Mouse (Mus musculus): ENCODE results near the gene Eya2. TPM values are rescaled to one million over a fixed set of nuclear protein-coding genes. Genes with fewer than 3 reads are reported as not detected.

The Eya2 gene
- polyA plus RNA-seq, 1 experiment from 2014 or later: not detected

GRCm38 (mm10) chr2:165811536-165811935 is 216.7 kb downstream of the Eya2 start:
- Histone ChIP-seq H3K4me3 (ENCODE audit: inconsistent target) (no peak overlapping the region), H3K36me3 (ENCODE audit: inconsistent target) (peaks cover 87% of the 10 kb centered on the region), H3K27ac (no peak overlapping the region), H3K79me2 (ENCODE audit: inconsistent target) (peaks cover 44% of the 10 kb centered on the region; the same call in 1 of the 2 replicates)
- WGBS (ENCODE audit: missing documents): 83% methylated on average over 5 of the region's 5 CpGs

- no peak overlapping the region for H3K27ac ChIP-seq
- WGBS (ENCODE audit: missing documents): 96% methylated on average over 8 of the region's 8 CpGs
- no peak overlapping the region for H3K4me3 ChIP-seq (ENCODE audit: inconsistent target)
- H3K36me3 ChIP-seq (ENCODE audit: inconsistent target): peaks cover 90% of the 10 kb centered on the region
- peaks cover 56% of the 10 kb centered on the region; the same call in 1 of the 2 replicates for H3K79me2 ChIP-seq (ENCODE audit: inconsistent target)
Observed at GRCm38 (mm10) chr2:165812889-165813288, 218.1 kb downstream of the Eya2 start.

GRCm38 (mm10) chr2:165815103-165815880 is 220.5 kb downstream of the Eya2 start:
- H3K79me2 ChIP-seq (ENCODE audit: inconsistent target): peaks cover 57% of the 10 kb centered on the region; the same call in 1 of the 2 replicates
- no peak overlapping the region for H3K4me3 ChIP-seq (ENCODE audit: inconsistent target)
- H3K27ac ChIP-seq: no peak overlapping the region
- H3K36me3 ChIP-seq (ENCODE audit: inconsistent target): peaks cover 81% of the 10 kb centered on the region
- WGBS (ENCODE audit: missing documents): 84% methylated on average over 22 of the region's 28 CpGs

DNA sequence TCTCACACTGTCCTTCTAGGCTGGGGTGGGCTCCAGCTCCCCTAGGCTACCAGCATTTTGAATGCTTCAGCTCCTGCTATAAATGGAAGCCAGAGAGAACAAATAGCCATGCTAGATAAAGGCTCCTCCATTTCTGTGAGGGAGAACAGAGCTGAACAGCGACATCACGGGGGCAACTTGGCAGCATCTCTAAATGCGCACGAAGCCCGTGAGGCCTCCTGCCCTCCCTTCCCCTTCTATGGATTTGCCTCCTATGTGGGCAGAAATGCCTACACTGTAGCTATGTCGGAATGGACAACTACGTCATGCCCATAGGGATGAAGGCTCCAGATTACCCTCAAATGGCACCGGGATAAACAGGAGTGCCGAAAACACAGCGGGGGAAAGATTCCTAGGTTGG is 222.6 kb downstream of the Eya2 start:
- Histone ChIP-seq H3K79me2 (ENCODE audit: inconsistent target) (peaks cover 46% of the 10 kb centered on the region; the same call in 1 of the 2 replicates), H3K4me3 (ENCODE audit: inconsistent target) (no peak overlapping the region), H3K27ac (no peak overlapping the region), H3K36me3 (ENCODE audit: inconsistent target) (peaks cover 72% of the 10 kb centered on the region)
- WGBS (ENCODE audit: missing documents): 95% methylated on average over 9 of the region's 10 CpGs

DNA sequence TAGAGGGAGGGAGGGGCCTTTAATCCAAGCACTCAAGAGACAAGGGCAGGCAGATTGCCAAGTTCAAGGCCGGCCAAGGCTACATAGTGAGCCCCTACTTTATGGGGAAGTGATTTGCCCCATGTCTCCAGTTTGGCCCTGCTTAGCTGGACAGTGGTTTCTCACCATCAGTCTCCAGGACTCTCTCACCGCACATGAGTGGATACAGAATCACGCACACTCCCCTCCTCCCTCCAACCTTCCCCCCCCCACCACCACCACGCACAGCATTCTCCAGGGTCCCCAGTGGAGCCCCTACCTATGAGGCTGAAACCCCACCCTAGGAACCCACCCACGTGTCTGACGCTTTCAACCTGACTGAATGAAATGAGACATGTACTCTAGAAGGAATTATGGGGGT is 223.7 kb downstream of the Eya2 start:
- peaks cover 74% of the 10 kb centered on the region for H3K36me3 ChIP-seq (ENCODE audit: inconsistent target)
- WGBS (ENCODE audit: missing documents): 87% methylated on average over 6 of the region's 6 CpGs
- no peak overlapping the region for H3K27ac ChIP-seq
- H3K79me2 ChIP-seq (ENCODE audit: inconsistent target): peaks cover 50% of the 10 kb centered on the region; the same call in 1 of the 2 replicates
- H3K4me3 ChIP-seq (ENCODE audit: inconsistent target): no peak overlapping the region

DNA sequence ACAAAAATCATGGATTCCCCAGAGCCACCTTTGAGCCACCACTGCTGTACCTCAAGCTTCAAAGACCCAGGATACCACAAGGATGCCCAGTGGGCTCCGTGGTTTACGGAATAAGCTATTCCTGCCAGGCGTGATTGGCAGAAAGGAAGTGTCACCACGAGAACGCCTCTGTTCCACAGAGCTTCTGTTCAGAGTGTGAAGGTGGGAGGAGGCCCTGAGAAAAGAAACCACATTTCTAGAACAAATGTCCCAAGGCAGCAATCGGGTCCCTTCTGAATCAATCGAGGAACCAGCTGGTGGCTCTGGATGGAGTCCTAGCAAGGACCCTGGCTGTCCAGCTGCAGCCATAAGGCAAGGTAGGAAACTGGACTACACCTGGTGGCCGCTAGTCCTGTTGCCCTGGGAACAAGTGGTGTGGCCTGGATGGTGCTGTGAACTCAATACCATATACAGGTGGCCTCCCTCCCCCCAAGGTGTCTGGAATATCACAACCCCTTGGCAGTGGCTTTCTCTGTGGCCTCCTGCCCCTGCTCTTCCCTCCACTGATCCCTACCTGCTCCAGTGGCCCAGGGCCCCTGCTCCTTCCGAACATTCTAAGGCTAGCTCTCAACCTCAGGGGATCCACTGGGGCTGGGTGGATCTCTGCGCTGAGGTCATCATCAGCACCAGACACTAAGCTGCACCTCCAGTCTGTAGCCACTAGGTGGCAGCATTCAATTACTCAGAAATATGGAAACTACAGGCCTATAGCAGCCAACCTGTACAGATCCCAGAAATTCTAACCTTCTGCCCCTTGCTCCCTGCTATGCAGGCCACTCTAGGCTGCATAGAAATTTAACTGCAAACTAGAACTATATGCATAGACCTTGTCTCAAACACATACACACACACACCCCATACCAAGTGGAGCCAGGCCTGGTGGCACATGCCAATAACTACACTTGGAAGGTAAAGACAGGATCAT is 224.4 kb downstream of the Eya2 start:
- no peak overlapping the region for H3K4me3 ChIP-seq (ENCODE audit: inconsistent target)
- WGBS (ENCODE audit: missing documents): 57% methylated on average over 10 of the region's 10 CpGs

GRCm38 (mm10) chr2:165820073-165820472 is 225.2 kb downstream of the Eya2 start:
- Histone ChIP-seq H3K79me2 (ENCODE audit: inconsistent target) (peaks cover 66% of the 10 kb centered on the region), H3K36me3 (ENCODE audit: inconsistent target) (peaks cover 75% of the 10 kb centered on the region), H3K4me3 (ENCODE audit: inconsistent target) (no peak overlapping the region), H3K27ac (no peak overlapping the region)
- 68% methylated on average over 3 of the region's 3 CpGs for WGBS (ENCODE audit: missing documents)

More for the DNA sequence above, 224.4 kb downstream of the Eya2 start:
- Histone ChIP-seq H3K27ac (no peak overlapping the region), H3K36me3 (ENCODE audit: inconsistent target) (peaks cover 74% of the 10 kb centered on the region), H3K79me2 (ENCODE audit: inconsistent target) (peaks cover 57% of the 10 kb centered on the region; the same call in 1 of the 2 replicates)

DNA sequence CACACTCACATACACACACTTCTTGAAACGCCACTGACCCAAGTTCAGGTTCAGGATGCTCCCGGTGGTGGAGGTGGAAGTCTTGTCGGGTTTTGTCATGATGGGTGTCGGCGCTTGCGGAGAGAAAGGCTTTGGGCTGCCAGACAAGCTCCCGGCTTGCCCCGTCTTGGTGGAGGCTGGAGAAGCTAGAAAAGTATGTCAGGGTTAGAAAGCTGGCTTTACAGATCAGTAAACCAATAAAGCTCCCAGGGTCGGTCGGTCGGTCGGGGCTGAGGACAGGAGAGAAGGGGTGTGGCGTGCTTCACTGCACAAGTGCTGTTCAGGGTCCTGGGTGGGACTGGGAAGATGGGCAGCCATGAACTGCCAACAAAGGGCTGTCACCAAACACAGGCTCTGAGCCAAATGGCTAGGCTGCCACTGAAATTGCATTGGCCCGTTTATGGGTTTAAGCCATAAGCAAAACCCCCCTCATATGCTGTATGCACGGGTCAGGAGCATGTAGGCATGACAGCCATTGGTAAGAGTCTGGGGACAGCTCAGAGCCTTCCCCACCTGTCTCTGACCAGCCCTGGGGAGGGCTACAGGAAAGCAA is 225.8 kb downstream of the Eya2 start:
- no peak overlapping the region for H3K27ac ChIP-seq
- peaks cover 80% of the 10 kb centered on the region for H3K36me3 ChIP-seq (ENCODE audit: inconsistent target)
- 84% methylated on average over 15 of the region's 15 CpGs for WGBS (ENCODE audit: missing documents)
- H3K4me3 ChIP-seq (ENCODE audit: inconsistent target): no peak overlapping the region
- H3K79me2 ChIP-seq (ENCODE audit: inconsistent target): peaks cover 71% of the 10 kb centered on the region

Other genes starting within 250 kb of the Eya2 start
- gene Zfp663, start 226.3 kb upstream of the Eya2 start, polyA plus RNA-seq (2018): not detected in 3 replicates
- 0.06 to 0.09 TPM (median 0.06 TPM) in 3 replicates for gene Zfp334, start 206.8 kb upstream of the Eya2 start, polyA plus RNA-seq (2018)
- 0.10 TPM in 1 of 3 replicates, not detected in the others for gene Ocstamp, start 194.6 kb upstream of the Eya2 start, polyA plus RNA-seq (2018)
- gene Slc13a3, start 121.8 kb upstream of the Eya2 start, polyA plus RNA-seq (2018): 0.27 to 1.1 TPM (median 0.38 TPM) in 3 replicates
- gene Trp53rka, start 101.7 kb upstream of the Eya2 start, polyA plus RNA-seq (2018): 4.6 to 17.2 TPM (median 11.5 TPM) in 3 replicates
- gene Slc2a10, start 91.2 kb upstream of the Eya2 start, polyA plus RNA-seq (2018): not detected in 3 replicates

Measured in macrophage (primary cell).